Mouse (Mus musculus): Measurements from ENCODE around the gene Wapl. TPM values are rescaled to one million over a fixed set of nuclear protein-coding genes. Genes with fewer than 3 reads are reported as not detected.
A peak's percentile ranks its signal among the peaks of the same experiment; 100 is the strongest.

Wapl gene
- total and polyA plus RNA-seq, 3 experiments: 80.4 to 221 (median 100) TPM

DNA sequence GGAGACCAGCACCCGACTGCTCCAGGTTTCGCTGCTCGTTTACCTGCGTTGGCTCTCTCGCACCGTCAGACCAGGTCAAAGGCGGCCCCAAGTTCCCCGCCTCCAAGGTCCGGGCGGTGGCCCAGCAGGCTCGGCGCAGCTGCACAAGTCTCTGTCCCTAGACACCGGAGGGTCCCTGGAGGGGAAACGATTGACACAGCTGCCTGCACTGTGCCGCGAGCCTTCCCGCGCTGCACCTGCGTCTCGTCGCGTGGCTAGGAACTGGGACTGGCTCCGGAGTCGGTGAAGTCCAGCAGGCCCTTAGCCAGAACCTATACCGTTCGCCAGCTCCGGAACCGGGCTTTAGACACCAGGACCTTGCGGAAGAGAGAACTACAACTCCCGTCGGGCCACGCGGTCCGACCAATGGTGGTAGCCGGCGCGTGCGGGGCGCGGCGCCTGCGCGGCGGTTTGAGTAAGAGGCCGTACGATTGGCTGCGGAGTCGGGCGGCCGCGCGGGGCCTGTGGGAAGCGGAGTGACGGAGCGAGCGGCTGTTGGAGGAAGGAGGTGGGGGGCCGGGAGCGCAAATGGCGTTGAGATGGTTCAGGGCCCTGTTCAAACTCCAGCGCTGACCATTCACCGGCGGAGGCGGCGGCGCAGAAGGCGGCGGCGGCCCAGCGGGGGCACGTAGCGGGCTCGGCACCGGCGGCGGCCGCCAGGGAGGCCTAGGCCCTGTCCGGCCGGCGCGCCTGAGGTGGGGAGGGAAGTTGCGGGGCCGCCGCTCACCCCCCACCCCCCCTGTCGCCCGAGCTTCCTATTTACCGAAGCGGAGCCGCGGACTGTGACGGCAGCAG, at the start of gene Wapl (continued):
- TF ChIP-seq ZMIZ1 (IDR thresholded peaks at IDR 0.05; ENCODE audit: low read depth, low read length) (peak; percentile 52), ZC3H11A (IDR thresholded peaks at IDR 0.05; ENCODE audit: low read depth, low read length) (0 out of 2 replicates have a peak, but pooled peaks have one; percentile 14), ZNF384 (IDR thresholded peaks at IDR 0.05; ENCODE audit: low read depth, low read length) (no peak), GABPA (IDR thresholded peaks at IDR 0.05; ENCODE audit: low read depth, low read length) (no peak), E2F4 (IDR thresholded peaks at IDR 0.05; ENCODE audit: borderline replicate concordance, low read depth, low read length) (peak; percentile 71; the same call in 1 of the 2 replicates)

- no peaks in the 10 kb centered on the region for H3K27me3 ChIP-seq (ENCODE audit: control insufficient read depth in 1 of 2, insufficient read depth in 2 of 2, low read length in 2 of 2)
- H3K79me2 ChIP-seq (ENCODE audit: control insufficient read depth, insufficient read depth, low read length, poor library complexity): no peaks in the 10 kb centered on the region
- DNase-seq (ENCODE audit: low read depth, low spot score): peak; percentile 75
- peaks cover 0 to 43% of the 10 kb centered on the region in 2 experiments; a peak in 2 of 4 replicates for H3K36me3 ChIP-seq (ENCODE audit: control insufficient read depth in 1 of 2, insufficient read depth in 2 of 2, low read length in 2 of 2)
- H3K9ac ChIP-seq (ENCODE audit: control insufficient read depth, low read depth, low read length, poor library complexity, severe bottlenecking): peak overlapping the region; percentile 21; the same call in 1 of the 2 replicates
- H3K27ac ChIP-seq (ENCODE audit: control insufficient read depth, low read depth, low read length): peak overlapping the region; percentile 34
- no peaks in the 10 kb centered on the region for H3K9me3 ChIP-seq (replicated peaks; ENCODE audit: insufficient read depth, low read length)
- TF ChIP-seq RCOR1 (IDR thresholded peaks at IDR 0.05; ENCODE audit: low read depth, low read length) (0 out of 2 replicates have a peak, but pooled peaks have one; percentile 19), ZKSCAN1 (IDR thresholded peaks at IDR 0.05; ENCODE audit: low read depth, low read length) (no peak), TCF12 (IDR thresholded peaks at IDR 0.05; ENCODE audit: low read depth, low read length) (peak; percentile 57; the same call in 1 of the 2 replicates), NELFE (IDR thresholded peaks at IDR 0.05; ENCODE audit: low read depth, low read length) (no peak), EP300 (IDR thresholded peaks at IDR 0.05; ENCODE audit: low read depth in 1 of 2, low read length in 2 of 2) (peak in 1 of 2 experiments; percentile 25; a peak in 1 of 4 replicates), MXI1 (IDR thresholded peaks at IDR 0.05; ENCODE audit: low read depth, low read length) (peak; percentile 38; the same call in 1 of the 2 replicates), ETS1 (IDR thresholded peaks at IDR 0.05; ENCODE audit: low read depth, low read length) (peak; percentile 86), MEF2A (IDR thresholded peaks at IDR 0.05; ENCODE audit: extremely low read depth, insufficient replicate concordance, low read depth, low read length, poor library complexity, severe bottlenecking) (no peak), GATA1 (IDR thresholded peaks at IDR 0.05; ENCODE audit: low read depth, low read length) (peak; percentile 87), BHLHE40 (IDR thresholded peaks at IDR 0.05; ENCODE audit: borderline replicate concordance, low read depth, low read length) (peak; percentile 52; the same call in 1 of the 2 replicates), SIN3A (IDR thresholded peaks at IDR 0.05; ENCODE audit: low read length) (0 out of 2 replicates have a peak, but pooled peaks have one; percentile 28)
- H3K4me1 ChIP-seq (ENCODE audit: control insufficient read depth in 1 of 2, insufficient read depth in 2 of 2, low read length in 2 of 2): peaks cover 33 to 37% of the 10 kb centered on the region in 2 experiments
- no peak overlapping the region for H3K4me3 ChIP-seq (ENCODE audit: control insufficient read depth in 1 of 2, insufficient read depth in 1 of 2, low read depth in 2 of 2, low read length in 2 of 2)
These were observed 46.9 kb upstream of the Wapl start for GRCm38 (mm10) chr14:34626824-34627223.
